Mouse (Mus musculus): ENCODE data around the gene BC049762. TPM values are rescaled to one million over a fixed set of nuclear protein-coding genes. Genes with fewer than 3 reads are reported as not detected.

The BC049762 gene
- total RNA-seq, 2 experiments from 2014 or later: not detected

DNA sequence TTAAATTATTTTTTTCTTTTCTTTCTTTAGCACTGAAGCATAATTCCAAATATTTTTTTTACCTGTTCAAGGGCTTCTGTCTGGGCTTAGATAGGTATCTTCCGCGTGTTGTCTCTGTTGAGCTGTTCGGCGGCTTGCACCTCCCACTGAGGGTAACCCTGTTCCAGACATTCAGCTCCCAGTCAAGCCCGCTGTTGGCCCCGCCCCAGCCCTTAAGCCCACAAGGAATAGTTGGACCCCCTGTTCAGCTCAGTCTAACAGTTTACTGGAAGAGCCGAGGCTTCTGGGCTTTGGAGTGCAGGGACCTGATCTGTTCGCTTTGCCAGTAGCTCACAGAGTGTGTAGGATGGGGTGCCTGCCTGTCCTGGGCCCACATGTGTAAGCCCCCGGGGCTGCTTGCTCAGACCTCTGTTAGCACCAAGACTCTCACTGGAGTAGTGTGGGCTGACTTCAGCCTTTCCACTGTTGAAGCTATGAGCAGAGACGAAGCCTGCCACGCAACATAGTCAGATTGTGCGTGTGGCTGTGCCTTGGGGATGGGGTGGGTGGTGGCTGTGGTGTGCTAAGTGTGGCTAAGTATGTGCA is 43.4 kb downstream of the BC049762 start:
- DNase-seq (ENCODE audit: low spot score in 2 of 2): no peak

DNA sequence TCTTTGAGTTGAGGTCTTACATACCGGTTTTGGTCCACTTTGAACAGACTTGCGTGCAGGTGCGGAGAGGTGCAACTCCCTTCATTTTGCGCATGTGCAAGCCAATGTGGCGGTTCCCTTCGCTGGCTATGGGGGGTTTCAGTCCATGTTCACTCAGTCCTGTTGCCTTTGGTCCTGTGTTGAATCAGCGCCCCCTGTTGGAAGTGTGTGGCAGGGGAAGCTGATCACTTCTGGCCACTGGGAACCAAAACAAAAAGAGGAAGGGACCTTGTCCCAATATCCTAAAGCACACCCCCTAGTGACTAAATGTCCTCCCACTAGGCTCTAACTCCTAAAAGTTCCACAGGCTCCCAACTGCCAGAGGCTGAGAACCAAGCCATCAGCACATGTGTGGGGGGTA is 48.8 kb downstream of the BC049762 start:
- no peak for DNase-seq (ENCODE audit: low spot score in 2 of 2)

DNA sequence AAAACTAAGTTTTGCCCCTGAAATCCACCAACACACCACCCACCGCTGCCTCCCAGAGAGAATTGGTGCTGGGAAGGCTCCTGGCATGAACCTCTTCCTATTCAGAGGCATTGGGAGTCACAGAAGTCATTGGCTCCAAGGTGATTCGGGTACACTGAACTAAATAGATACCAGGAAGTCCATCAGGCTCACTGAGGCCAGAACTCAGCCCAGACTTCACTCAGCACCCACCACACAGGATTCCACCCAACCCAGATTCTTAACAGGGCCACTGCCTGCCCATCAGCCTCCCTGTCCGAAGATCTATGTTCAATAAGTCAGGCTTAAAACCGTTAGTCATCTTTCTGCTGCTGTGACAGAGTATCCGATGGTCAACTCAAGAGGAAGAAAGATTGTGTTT is 51.4 kb downstream of the BC049762 start:
- DNase-seq (ENCODE audit: low spot score in 2 of 2): no peak

- DNase-seq (ENCODE audit: low spot score in 2 of 2): no peak
These were observed 55.1 kb downstream of the BC049762 start for GRCm38 (mm10) chr11:51207758-51208157.

Other genes with a start within 250 kb of the BC049762 start
- gene Olfr54, start 248.8 kb downstream of the BC049762 start, total RNA-seq (2021): not detected
- gene Olfr1375, start 214.9 kb downstream of the BC049762 start, total RNA-seq (2021): not detected
- 1 to 10 TPM; 6.5 to 7.7 TPM for gene Zfp354a, start 203.8 kb downstream of the BC049762 start, total RNA-seq (2021)
- gene Gm12569, start 42.6 kb downstream of the BC049762 start, total RNA-seq (2021): not detected
- gene Clk4, start 1.3 kb downstream of the BC049762 start, total RNA-seq (2021): 100 to 1,000 TPM; 105 to 112 TPM
- 10 to 100 TPM in 1 of 2 experiments, 1 to 10 TPM in 1; 8.2 to 14.2 TPM for gene Col23a1, start 26.9 kb upstream of the BC049762 start, total RNA-seq (2021)

Data from left cerebral cortex, adult 18-20 months (tissue).